Mouse (Mus musculus): ENCODE data around the gene Agtr1a.

The Agtr1a gene

DNA sequence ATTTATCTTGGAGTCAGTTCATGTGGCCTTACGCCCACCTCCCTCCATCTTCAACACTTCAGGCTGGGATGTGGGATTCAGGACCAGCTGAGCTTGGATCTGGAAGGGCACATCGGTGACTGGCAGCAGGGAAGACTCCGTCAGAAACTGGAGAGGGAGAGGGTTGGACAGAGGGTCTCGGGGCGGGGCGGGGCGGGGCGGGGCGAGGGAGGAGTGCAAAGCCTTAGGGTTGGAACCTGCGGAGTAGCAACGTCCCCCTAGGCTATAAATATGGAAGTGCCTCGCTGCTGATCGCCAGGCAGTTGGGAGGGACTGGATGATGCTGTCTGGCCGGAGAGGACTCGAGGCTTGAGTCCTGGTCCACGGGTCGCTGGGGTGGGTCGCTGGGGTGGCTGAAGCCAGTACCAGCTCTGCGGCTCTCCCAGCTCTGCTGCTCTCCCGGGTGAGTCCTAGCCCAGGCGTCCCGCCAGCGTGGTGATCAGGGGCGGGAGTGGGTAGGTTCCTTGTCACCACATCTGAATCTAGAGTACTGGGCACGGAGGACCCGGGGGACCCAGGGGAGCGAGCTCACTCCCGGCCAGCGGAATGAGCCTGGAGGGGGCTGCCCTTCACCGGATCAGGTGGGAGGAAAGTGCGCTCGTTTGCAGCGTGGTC lies at the start of gene Agtr1a:
Agtr1a (plus strand) TSS at position 294 of the 654 bp plus-strand sequence.
- DNase-seq, result no peak

DNA sequence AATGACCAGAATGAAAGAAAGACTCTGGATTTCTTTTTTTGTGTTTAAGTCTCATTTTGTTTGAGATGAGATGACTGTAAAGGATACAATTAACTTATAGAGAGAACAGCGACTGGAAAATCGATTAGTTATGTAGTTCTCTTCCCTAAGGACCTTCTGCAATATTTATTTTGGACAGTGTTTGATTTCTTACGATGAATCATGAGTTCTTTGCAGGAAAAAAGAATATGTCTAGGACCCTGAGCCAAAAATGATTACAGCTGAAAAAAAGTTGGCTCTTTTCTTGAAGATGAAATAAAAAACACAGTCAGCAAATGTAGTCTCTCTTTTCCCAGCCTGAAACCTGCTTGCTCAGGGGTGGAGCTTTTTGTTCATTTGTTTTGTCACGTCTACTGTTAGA lies 26.0 kb upstream of the Agtr1a start:
- no peak for DNase-seq

DNA sequence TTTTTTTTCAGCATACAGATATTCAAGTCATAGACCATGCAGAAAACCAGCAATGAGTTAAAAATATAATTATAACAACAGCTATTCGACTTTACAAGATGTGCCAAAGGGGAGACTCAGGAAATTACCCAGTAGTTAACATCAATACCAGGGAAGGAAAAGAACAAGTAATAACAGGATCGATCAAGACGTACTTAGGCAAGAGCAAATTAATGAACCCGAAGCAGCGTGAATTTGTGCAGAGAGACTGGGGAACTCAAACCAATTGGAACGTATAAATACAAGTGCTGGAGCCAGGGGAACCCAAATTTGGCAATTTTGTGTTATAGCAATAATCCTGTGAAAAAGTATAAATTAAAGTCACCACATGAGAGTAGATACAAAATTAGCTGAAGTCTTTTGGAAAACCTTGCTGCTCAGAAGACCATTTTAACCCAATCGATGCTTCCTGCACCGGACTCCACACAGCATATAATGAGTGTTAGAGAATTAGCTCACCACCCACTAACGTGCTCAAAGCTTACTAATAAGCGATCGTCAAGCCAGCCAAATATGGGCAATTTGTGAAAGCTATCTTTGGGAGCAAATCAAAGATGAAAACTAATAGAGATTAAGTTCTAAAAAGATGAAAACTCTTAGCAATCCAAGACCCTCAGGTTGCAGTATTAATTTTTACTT lies 11.4 kb upstream of the Agtr1a start:
- DNase-seq, result no peak

DNA sequence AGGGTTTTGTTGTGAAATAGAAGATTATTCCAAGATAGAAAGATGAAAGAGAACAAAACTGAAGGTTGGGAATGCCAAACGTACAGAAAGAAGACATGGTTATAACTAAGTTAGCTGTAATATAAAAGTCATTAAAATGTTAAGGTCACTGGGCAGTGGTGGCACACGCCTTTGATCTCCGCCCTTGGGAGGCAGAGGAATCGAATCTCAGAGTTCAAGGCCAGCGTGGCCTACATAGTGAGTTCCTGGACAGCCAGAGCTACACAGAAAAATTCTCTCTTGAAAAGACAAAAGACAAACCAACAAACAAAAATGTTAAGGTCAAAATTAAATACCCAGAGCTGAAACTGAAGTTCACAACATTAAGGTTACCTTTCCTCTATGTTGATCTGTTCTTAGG lies 5.2 kb upstream of the Agtr1a start:
- no peak for DNase-seq

DNA sequence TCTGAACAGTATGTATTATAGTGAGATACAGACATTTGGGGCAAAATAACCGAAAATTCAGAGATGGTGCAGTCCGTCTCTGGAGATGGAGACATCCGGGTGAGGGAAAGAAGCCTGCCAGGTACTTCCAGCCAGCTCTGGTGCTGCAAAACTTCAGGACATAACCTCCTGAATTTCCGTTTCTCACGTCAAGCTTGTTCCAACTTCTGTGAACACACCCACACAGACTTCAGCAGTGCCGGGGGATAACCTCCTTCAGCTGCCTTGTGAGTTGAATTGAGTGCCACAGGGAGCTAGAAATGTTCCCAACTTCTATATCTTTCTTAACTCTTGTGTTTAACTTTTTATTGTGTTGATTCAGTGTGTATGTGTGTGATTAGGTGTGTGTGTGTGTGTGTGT lies 4.4 kb upstream of the Agtr1a start:
- no peak for DNase-seq

DNA sequence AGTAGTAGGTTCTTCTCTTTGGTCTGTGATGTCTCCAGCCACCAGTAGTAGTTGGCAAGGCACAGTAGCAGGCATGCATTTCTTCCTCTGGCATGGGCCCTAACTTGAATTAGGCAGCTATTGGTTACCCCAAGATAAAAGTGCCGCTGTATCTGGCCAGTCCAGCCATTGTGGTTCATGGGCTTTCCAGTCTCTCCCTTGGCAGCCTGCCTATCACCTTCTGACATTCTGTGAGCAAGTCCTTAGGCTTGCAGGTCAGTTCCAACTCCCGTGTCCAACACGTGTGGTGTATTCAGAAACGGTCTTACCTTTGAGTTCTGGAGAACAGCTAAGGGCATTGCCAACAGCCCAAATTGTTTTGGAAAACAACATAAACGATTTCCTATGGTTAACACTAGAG lies 3.7 kb upstream of the Agtr1a start:
- DNase-seq, result no peak

DNA sequence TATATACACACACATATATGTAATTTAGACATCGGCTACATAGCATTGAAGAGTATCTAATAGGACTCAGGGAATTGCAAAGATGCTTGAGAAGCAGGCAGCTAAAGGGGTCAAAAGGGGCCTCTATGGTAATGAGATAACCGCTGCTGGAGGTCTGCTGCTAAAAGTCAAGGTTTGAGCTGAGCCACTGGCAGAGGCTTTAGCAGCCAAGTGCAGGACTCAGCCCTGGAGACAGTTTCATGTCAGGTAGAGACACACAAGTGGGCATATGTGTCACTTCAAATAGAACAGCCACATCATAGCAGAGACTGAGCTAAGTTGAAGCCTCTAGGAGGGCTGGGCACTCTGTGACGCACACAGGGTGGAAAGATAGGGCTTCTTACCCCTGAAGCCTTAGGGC lies 1.6 kb upstream of the Agtr1a start:
- DNase-seq, result no peak

DNA sequence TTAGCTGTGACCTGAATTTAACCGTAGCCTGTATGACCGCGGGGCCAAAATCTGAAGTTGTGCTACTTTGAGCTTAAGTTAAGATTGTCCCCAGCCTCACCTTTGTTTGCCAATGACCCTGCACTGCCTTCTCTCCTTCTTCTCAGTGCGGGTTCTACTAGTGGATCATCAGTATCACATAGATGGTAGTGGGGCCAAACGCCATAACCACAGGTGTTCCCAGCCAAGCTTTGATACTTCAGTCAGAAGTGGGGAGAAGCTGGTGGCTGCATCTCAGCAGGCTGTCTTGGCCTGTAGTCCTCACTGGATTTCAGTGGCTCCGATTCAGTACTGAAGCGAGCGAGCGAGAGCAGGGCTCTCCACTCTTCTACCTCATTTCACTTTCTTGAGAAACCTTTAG lies 672 bp downstream of the Agtr1a start:
- no peak for DNase-seq

DNA sequence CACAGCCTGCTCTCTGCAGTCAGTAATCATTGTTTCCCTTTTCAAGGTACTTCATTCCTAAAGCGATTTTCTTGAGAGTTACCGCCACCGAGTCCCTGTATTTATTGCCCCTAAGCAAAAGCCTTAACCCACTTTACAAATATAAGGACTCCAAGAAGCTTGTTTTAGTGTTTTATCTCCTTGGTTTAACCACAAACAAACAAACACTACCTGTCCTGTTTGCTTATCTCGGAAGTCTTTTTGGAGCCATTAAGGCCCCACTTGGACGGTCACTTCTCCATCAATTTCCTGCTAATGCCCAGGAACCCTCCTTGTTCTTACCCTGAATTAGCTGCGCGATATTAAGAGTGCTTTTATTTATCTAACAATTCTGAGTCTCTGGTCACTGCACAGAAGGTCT lies 1.4 kb downstream of the Agtr1a start:
- no peak for DNase-seq

DNA sequence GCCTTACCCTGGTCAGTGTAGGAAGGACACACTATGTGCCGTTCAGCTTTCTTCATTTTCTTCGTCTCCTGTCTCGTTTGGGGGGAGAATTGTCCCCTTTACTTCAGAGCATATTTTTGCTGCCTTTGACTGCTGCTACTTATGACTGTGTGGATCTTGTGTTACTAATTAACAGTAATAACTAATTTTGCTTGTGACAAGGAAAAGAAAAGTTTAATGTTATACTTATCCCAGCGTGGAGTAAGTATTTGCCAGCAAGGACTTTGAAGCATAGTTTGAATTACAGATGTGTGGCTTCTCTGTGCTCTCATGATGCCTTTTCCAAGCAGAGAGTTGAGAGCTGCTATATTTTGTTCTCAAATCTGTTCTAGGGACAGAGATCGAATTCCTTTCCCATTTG lies 2.3 kb downstream of the Agtr1a start:
- DNase-seq, result no peak

DNA sequence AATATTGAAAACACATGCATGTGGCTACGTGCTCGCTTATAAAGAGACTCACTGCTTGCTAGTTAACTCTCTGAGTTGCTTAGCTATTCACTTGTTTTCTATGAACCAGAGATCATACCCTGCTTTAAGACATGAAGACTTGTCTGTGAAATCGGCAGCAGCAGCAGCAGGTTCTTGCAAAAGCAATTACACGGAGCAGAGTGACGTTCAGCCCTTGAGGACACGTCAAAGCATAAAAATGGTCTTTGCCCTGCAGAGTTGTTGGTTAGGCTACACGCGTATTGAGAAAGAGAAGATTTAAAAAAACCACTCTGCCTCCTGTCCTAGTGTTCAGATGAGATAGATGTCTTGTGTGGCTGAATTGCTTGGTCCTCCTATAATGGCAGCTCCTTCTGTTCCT lies 3.7 kb downstream of the Agtr1a start:
- DNase-seq, result no peak

DNA sequence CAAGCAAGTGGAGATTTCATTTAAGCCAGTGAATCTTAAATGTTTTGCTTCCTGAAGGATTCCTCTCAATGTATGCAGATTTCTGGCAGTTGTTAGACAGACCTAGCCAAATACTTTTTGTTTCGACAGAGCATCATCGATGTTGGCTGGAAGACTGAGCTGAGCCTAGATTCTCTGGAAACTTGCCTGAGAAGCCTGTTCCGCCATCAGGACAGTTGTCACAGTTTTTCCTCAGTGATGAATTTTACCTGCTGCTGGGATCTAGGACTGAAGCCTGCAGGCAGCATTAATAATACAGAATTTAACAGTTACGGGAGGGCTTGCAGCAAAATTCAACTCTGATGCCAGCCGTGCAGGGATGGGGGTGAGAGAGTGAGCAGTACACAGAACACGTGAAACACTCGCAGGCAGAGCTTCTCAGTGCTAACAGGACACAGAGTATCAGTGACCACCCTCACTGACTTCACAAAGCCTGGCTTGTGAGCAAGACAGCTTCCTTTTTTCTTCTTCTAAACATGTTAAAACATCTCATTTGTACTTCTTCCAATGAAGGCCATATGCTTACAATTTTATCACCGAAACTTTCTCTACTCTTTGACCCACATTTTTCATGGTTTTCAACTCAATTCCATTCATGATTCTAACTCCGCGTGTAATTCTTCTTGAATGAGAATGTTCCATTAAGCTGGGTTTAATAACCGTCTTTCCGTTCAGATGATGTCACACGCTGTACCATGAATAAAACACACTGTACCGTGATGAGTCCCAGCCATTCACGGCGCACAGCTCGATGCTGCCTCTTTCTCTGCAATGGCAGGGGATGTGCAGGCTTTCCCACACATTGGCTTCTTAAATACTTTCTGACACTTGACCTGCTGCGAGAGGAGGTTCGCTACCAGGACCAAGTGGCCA lies 6.0 kb downstream of the Agtr1a start:
- no peak for DNase-seq

DNA sequence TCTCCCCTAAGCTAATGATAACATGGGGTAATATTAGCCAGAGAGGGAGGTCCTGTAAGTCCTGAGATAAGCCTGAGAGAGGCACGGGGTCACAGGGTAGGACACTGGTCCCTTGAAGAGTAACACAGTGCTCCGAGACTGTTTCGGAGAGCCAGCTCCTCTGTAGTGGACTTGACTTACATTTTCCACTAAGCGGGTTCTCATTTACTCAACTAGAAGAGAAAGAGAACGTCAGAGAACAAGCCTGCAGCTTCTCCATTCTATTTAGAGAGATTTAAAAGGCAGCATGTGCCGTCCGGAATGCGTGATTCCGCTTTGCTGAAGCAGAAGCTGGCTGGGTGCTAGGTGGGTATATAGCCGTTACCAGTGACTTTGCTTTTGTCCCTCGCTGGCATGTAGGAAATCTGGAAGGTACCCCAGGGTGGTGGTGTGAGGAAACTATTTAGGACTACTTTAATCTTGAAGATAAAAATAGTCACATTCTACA lies 9.2 kb downstream of the Agtr1a start:
- no peak for DNase-seq

DNA sequence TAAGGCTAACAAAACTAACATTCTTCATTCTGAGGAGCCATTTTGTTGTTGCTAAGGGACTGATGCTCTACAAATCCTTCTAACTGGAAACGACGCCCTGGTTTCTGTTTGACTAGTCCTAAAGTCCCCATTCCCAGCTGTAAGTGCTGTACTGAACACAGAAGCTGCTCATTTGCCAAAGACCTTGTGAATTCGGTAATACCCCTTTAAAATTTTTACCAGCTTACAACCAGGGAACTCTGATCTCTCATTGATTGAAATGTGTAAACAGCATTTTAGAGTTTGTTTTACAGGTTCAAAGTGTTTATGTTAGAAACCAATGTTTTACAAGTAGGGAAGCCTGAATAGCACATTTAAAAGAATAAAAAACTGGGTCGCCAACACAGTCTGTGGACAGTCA lies 10.6 kb downstream of the Agtr1a start:
- DNase-seq, result no peak

DNA sequence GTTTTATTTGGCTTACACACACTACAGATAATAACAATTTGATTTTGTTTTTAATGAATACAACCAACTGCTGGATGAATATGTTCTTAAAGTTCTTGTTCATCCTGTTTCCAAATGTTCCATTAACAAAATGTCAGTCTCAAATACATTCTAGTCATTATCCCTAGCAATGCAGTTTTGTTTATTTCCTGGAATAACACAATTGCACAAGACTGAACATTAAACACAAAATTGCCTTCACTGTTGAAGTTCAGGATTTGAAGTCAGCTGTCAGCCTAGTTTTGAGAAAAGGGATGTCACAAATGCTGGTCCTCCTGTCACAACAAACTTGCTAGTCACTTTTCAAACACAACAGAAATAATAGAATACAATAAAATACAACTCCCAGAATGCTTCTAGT lies 12.1 kb downstream of the Agtr1a start:
- no peak for DNase-seq

DNA sequence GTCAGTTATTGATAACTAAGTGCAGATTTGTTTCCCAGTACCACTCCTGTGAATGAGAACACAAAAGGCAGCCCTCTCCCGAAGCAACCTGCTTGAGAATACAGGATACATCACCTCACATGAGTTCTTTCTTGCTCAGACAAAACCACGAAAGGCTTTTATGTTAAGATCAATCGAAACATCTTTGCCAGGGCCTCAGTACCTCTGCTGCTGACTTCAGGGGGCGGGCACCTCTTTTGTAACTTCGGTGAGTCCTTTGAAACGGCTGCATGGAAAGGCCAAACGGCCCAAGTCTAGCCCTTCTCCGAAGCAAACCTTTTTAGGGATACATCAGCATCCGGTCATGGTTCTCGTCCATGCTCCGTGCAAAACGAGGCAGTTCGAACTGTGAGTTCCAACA lies 15.7 kb downstream of the Agtr1a start:
- DNase-seq, result no peak

DNA sequence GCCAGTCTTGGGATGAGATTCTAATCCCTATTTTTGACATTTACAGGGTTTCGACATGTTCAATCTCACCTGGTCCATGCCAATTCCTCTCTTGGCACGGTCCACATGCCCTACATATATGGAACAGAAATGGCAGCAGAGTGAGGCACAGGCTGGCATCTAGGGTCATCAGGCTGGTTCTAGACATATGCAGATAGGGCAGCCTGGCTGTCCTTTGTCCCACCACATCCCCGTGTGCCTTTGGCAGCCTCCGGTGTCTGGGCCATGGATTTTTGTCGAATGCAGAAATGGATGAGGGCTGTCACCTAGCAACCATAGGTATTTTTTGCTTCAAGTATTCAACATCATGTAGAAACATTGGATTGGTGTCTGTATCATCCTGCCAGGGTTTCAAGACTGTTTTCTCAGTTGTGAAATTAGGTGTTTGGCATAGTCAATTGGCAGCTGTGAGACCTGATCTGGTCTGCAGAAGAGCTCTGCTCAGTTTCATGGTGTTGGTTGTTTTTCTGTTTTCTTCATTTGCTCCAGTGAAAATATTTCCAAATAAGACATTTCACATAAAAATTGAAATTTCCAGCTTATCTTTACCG lies 18.8 kb downstream of the Agtr1a start:
- DNase-seq, result no peak

DNA sequence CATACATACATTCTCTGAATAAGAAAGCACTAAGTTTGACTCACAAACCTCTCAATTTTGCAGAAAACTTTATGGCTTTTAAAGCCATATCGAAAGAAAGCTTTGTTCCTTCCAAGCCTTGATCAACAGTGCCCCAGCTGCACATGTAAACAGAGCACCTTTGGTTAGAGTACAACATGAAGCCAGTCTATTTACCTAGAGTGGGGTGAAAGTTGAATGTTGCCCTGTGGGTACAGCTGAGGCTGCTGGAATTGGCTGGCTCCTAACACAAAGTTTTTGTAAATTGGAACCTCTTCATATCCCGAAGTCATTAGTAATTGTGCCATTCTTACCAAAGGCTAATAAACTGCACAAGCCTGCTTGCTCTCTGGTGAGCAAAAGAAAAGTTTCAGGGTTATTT lies 19.7 kb downstream of the Agtr1a start:
- no peak for DNase-seq

DNA sequence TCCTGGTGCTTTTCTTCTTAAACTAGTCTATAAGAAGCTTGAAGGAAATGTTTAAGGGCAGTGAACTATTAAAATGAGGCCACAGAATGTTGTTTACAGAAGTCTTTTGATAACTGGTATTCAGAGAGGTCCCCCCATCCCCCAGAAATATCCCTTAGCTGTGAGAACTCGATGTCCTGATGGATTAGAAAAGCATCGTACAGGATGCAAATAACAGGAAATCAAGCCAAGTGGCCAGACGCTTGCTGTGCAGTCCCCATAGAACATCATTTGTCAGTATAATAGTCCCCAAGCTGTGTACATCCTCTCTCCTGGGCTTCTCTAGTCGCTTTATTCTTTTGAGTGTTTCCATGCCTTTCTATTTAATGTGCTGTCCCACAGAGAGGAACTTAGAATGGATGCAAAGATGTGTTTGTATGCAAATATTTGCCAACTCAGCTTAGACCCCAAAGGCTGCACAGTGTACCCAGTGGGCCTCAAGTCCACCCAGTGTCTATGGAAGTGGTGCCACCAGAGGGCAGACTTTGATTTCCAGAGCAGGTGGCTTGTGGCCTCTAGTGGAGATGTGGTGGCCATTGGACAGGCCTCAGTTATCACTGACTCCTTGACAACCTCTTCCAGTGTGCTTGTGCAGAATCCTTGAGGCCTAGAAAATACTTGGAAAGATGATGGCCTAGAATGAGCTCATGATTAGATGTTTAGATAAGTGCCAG lies 22.4 kb downstream of the Agtr1a start:
- DNase-seq, result no peak

DNA sequence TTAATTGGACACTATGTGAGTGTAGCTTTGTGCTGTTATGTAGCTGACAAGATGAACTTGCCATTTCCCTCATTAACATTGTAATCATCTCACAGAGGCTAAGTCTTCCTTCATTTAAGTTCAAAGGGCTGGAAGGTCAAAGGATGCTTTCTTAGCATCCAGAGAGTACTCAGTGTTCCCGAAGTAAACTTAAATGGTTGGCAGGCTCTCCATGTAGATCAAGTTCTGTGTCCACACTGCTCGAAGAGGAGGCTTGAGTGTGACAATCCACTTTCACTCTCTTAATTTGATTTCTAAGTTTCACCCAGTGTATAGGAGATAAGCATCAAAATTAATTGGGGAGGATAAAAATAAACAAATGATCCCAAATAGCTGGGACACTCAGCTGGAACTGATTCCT lies 23.6 kb downstream of the Agtr1a start:
- no peak for DNase-seq

DNA sequence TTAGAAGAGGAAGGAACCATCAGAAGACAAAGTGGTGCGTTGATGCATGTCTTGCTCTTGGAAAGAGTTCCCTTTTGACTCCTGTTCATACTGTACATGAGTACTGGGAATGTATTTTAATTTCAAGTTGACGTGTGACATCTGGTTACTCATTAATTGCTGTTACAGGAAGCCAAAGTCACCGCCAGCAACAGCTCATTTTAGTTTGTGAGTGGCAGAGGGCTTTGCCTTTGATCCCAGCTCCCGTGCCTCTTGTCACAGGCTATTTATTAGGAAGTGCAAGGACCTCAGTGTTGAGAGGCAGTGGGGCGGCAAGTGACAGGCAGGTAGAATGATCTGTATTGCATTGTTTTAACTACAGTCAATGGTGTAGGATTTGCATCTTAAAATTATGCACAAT lies 24.8 kb downstream of the Agtr1a start:
- no peak for DNase-seq

DNA sequence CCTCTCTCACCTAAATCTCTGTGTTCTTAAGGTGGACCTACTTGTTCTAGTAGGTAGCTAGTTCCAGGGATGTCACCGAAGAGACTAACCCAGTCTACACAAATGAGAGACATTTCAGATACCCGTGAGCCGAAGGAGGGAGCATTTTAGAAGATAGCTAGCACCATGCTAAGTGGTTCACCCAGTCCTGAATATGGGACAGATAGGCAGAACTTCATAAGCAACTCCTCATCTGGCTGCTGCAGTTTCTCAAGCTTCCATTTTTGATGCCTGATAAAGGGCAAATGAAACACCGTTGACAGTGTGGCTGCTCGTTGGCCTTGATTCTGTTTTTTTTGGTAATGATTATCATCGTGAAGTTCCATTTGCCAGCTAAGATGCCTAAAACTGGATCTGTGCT lies 25.8 kb downstream of the Agtr1a start:
- DNase-seq, result no peak

DNA sequence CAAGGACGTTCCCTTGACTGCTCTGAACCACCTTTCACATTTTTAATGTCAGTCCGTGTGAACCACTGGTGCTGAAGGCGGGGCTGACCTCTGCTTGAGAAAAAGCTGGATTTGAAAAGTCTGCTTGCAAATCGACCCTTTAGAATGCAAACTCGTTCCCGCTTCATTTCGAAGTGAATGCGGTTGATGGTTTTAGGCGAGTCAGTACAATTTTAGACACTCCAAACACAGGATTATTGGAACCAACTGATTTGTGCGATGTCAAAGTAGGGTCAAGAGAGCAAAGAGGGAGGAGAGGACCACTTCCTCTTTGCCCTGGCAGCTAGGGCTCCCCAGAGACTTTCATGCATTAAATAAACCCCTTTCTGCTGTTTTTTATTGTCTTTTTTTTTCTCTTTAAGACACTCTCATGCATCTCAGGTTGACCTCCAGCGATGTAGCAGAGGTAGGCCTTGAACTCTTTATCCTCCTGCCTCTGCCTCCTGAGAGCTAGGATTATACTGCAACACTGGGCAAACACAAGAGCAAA lies 27.9 kb downstream of the Agtr1a start:
- DNase-seq, result no peak

All from cerebellum, adult 11-12 months (tissue).